Mouse (Mus musculus): Measurements from ENCODE around the gene Bhlhe23. TPM values are rescaled to one million over a fixed set of nuclear protein-coding genes. Genes with fewer than 3 reads are reported as not detected.

Gene Bhlhe23
- polyA plus RNA-seq, 1 experiment from 2014 or later = 1.1 TPM

DNA sequence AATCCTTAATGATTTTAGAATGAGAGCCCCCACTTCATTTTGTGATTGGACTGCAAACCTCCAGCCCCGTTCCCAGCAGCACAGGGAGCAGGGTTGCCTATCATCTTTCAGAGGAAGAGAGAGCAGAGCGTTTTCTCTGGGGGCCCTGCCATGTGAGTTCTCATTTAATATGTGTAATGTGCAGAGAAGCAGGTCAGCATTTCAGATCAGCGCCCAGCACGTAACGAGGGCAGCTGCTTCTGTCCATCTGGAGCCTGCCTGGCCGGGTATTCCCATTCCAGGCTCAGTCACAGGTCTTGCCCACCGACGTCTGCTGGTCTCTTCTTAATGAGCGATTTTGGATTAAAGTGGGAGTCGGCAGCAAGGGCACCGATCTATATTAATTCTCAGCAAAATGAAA is 11.7 kb downstream of the Bhlhe23 start:
- Histone ChIP-seq H3K27me3 (0 out of 2 replicates have a peak, but pooled peaks cover 3% of the 10 kb centered on the region), H3K9me3 (no peaks in the 10 kb centered on the region), H3K4me2 (replicated peaks) (no peak overlapping the region), H3K36me3 (no peaks in the 10 kb centered on the region), H3K27ac (replicated peaks) (no peak overlapping the region), H3K9ac (replicated peaks) (no peak overlapping the region), H3K4me3 (no peak overlapping the region), H3K4me1 (no peaks in the 10 kb centered on the region)
- no peak for ATAC-seq (replicated peaks)
- WGBS = 61% methylated on average over 11 of the region's 11 CpGs

DNA sequence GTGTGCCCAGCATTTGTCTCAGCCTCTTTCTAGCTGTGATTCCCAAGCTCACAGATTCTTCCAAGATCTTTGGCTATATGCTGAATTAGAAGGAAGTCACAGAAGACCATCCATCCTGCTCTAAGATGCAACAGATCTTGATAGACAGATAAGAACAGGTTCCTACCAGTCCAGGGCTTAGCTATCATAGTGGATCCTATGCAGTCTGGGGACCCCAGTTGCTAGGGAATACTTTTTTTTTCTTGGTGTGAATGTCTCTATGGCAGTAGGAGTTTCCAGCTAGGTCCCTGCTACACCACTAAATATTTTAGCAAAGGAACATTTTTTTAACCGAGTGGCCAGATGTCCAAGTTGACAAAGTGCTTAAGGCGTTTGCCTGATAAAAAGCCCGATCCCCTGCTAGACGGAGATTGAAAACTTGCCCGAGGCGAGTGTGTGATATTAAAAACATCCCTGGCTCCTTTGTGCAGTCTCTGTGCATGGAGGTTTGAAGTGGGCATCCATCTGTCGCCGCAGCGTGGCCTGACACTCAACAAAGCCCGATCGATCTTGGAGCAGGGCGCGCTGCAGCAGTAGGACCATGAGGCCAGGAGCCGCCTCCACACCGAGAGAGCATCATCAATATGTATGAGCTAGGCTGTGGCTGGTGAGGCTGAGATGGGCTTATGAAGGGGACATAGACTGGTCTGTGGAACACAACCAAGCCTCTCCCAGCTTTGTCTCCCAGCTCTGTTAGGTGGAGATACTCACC is 18.0 kb downstream of the Bhlhe23 start:
- H3K27me3 ChIP-seq = 0 out of 2 replicates have a peak, but pooled peaks cover 3% of the 10 kb centered on the region
- H3K4me1 ChIP-seq = peaks cover 10% of the 10 kb centered on the region; the same call in 1 of the 2 replicates
- no peaks in the 10 kb centered on the region for H3K9me3 ChIP-seq
- 37% methylated on average over 15 of the region's 15 CpGs for WGBS
- H3K27ac ChIP-seq (replicated peaks) = peak overlapping the region; percentile 25; the same call in 1 of the 2 replicates
- peak; percentile 41; the same call in 1 of the 2 replicates for ATAC-seq (replicated peaks)
- H3K4me2 ChIP-seq (replicated peaks) = no peak overlapping the region
- H3K4me3 ChIP-seq = no peak overlapping the region
- no peaks in the 10 kb centered on the region for H3K36me3 ChIP-seq
- H3K9ac ChIP-seq (replicated peaks) = no peak overlapping the region

DNA sequence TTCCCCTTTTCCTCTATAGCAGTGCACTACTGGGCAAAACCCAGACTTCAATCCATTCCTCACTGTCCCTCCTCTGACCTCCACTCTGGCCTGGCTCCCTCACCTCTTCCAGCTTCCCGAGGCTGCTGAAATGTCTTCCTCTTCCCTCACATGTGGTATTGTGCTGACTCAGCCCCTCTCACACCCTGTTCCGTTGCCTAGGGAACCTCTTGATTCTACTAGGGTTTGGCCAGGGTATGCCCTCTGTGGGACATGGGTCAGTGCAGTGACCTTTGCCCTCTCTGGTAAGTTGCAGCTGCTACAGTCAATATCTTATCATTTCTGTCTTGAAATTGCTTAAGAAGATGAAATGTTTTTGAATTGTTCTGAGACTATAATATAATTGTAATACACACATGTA is 19.9 kb downstream of the Bhlhe23 start:
- no peak overlapping the region for H3K27ac ChIP-seq (replicated peaks)
- H3K9ac ChIP-seq (replicated peaks) = no peak overlapping the region
- H3K9me3 ChIP-seq = no peaks in the 10 kb centered on the region
- WGBS = 52% methylated on average over 2 of the region's 2 CpGs
- no peaks in the 10 kb centered on the region for H3K27me3 ChIP-seq
- no peak overlapping the region for H3K4me2 ChIP-seq (replicated peaks)
- H3K36me3 ChIP-seq = no peaks in the 10 kb centered on the region
- no peak for ATAC-seq (replicated peaks)
- H3K4me3 ChIP-seq = no peak overlapping the region
- peaks cover 10% of the 10 kb centered on the region; the same call in 1 of the 2 replicates for H3K4me1 ChIP-seq

DNA sequence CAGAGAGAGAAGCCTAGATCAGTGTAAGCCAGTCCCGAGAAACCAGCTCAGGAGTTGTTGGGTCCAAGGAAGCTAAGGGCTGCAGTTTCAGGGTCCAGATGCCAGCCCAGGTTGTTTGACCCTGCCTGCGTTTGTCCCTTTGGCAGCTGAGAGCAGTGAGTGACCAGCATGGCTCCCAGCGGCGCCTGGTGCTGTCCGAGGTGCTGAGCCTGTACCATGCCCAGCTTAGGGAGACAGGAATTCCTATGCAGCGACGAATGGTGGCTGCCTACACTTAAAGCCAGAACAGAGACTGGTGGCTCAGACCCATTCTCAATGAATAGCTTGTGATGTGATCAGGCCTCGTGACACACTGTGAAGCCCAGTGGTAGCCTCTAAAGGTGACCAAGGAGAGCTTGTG is 20.8 kb downstream of the Bhlhe23 start:
- WGBS = 5% methylated on average over 8 of the region's 8 CpGs
- ATAC-seq (replicated peaks) = no peak
- Histone ChIP-seq H3K4me1 (peaks cover 10% of the 10 kb centered on the region; the same call in 1 of the 2 replicates), H3K9me3 (no peaks in the 10 kb centered on the region), H3K27ac (replicated peaks) (no peak overlapping the region), H3K9ac (replicated peaks) (no peak overlapping the region), H3K4me3 (no peak overlapping the region), H3K4me2 (replicated peaks) (no peak overlapping the region), H3K27me3 (no peaks in the 10 kb centered on the region), H3K36me3 (no peaks in the 10 kb centered on the region)

GRCm38 (mm10) chr2:180754976-180755688 is 21.6 kb downstream of the Bhlhe23 start:
- H3K4me1 ChIP-seq = peaks cover 10% of the 10 kb centered on the region; the same call in 1 of the 2 replicates
- 49% methylated on average over 5 of the region's 5 CpGs for whole genome bisulfite sequencing
- ATAC-seq (replicated peaks) = no peak
- H3K27me3 ChIP-seq = no peaks in the 10 kb centered on the region
- no peak overlapping the region for H3K27ac ChIP-seq (replicated peaks)
- H3K4me3 ChIP-seq = no peak overlapping the region
- no peak overlapping the region for H3K4me2 ChIP-seq (replicated peaks)
- no peaks in the 10 kb centered on the region for H3K9me3 ChIP-seq
- H3K9ac ChIP-seq (replicated peaks) = no peak overlapping the region
- no peaks in the 10 kb centered on the region for H3K36me3 ChIP-seq

DNA sequence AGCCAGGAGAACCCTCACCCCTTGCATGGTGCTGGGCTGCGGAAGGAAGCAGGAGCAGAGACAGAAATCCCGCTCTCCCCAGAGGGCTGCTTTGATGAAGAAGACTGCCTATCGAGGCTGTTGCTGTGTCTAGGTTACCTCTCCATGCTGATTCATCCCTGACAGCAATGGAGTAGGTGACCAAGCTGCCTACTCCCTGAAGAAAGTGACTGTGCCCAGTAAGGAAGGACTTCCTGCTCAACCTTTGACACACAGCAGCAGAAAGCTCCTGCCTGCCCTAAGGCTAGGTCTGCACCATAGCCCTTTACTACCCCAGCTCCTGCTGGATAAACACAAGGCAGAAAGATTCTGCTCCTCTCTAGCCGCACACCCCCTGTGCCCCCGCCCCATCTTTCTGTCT is 27.8 kb downstream of the Bhlhe23 start:
- Histone ChIP-seq H3K9ac (replicated peaks) (no peak overlapping the region), H3K27ac (replicated peaks) (no peak overlapping the region), H3K27me3 (peaks cover 3% of the 10 kb centered on the region; the same call in 1 of the 2 replicates), H3K36me3 (no peaks in the 10 kb centered on the region), H3K9me3 (no peaks in the 10 kb centered on the region), H3K4me3 (no peak overlapping the region), H3K4me2 (replicated peaks) (no peak overlapping the region), H3K4me1 (peaks cover 7% of the 10 kb centered on the region)
- WGBS = 65% methylated on average over 5 of the region's 5 CpGs
- ATAC-seq (replicated peaks) = no peak

DNA sequence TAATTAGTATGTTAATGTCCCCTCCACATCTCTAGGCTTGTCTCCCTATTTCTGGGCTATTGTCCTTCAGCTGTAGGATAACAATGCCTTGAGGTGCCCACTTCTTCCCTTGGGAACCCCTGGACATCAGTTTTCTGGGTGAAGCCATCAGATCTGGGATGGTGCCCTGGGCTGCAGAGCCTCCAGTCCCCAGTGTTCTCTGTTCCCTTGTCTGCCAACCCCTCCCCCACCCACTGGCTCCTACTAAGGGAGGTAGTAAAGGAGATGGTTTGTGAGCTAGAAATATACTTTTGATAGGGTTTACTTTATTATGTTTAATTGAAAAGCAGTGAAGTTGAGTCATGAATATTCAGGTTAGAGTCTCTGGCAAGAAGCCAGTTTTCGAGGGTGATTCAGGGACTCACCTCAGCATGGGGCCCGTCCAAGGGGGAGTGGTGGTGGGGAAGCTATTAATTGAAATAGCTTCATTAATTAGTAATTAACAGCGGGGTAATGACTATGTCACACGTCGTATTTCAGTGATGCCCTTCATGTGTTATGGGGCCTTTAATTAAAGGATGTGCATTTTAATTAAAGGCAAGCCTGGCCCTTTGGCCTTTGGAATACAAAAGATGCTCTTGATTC is 30.0 kb downstream of the Bhlhe23 start:
- Histone ChIP-seq H3K4me1 (peaks cover 7% of the 10 kb centered on the region), H3K27ac (replicated peaks) (no peak overlapping the region), H3K4me3 (no peak overlapping the region), H3K4me2 (replicated peaks) (no peak overlapping the region), H3K9ac (replicated peaks) (no peak overlapping the region), H3K9me3 (no peaks in the 10 kb centered on the region), H3K36me3 (no peaks in the 10 kb centered on the region), H3K27me3 (peaks cover 3% of the 10 kb centered on the region; the same call in 1 of the 2 replicates)
- 10% methylated on average over 5 of the region's 5 CpGs for WGBS
- ATAC-seq (replicated peaks) = no peak

DNA sequence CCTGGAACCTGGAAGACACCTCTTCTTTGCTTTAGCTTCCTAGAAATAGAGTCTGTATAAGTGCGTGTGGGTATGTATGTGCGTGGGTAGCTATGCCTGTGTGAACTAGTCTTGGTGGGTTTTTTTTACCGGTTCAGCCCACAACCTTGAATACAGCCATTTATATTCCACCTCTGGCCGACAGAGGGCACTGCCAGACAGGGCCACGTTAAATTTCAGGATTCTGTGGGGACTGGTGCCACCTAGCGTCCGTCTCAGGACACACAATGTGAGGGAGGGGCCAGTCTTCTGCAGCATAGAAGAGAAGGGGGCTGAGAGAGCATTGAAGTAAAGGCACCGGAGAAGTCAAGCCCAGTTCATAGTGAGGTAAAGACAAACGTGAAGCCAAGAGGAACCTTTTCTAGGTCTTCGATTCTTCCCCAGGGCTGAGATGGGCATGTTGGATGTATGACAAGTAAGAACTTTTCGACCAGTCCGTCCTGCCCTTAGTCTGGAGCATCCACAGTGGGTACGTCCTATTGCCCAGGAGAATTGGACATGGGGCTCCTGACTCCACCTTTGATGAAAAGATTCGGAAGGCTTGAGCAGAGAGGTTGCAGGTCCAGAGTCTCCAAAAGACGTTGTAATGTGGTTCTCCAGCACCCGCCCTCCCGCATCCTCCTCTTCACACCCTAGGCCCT is 31.3 kb downstream of the Bhlhe23 start:
- ATAC-seq (replicated peaks) = peak; percentile 80
- Histone ChIP-seq H3K4me1 (peaks cover 7% of the 10 kb centered on the region), H3K9ac (replicated peaks) (no peak overlapping the region), H3K9me3 (no peaks in the 10 kb centered on the region), H3K4me2 (replicated peaks) (no peak overlapping the region), H3K36me3 (no peaks in the 10 kb centered on the region), H3K27ac (replicated peaks) (no peak overlapping the region), H3K4me3 (no peak overlapping the region), H3K27me3 (peaks cover 3% of the 10 kb centered on the region; the same call in 1 of the 2 replicates)
- WGBS = 34% methylated on average over 17 of the region's 17 CpGs

GRCm38 (mm10) chr2:180743321-180743720 is 33.4 kb downstream of the Bhlhe23 start:
- no peak overlapping the region for H3K4me3 ChIP-seq
- WGBS = 94% methylated on average over 2 of the region's 2 CpGs
- H3K36me3 ChIP-seq = no peaks in the 10 kb centered on the region
- ATAC-seq (replicated peaks) = no peak
- H3K27ac ChIP-seq (replicated peaks) = no peak overlapping the region
- no peaks in the 10 kb centered on the region for H3K27me3 ChIP-seq
- H3K9ac ChIP-seq (replicated peaks) = no peak overlapping the region
- peaks cover 7% of the 10 kb centered on the region for H3K4me1 ChIP-seq
- H3K9me3 ChIP-seq = no peaks in the 10 kb centered on the region
- H3K4me2 ChIP-seq (replicated peaks) = no peak overlapping the region

GRCm38 (mm10) chr2:180742820-180743219 is 33.9 kb downstream of the Bhlhe23 start:
- no peaks in the 10 kb centered on the region for H3K9me3 ChIP-seq
- H3K27me3 ChIP-seq = no peaks in the 10 kb centered on the region
- no peak overlapping the region for H3K4me3 ChIP-seq
- no peaks in the 10 kb centered on the region for H3K36me3 ChIP-seq
- 86% methylated on average over 6 of the region's 6 CpGs for WGBS
- peaks cover 7% of the 10 kb centered on the region for H3K4me1 ChIP-seq
- H3K9ac ChIP-seq (replicated peaks) = no peak overlapping the region
- ATAC-seq (replicated peaks) = no peak
- no peak overlapping the region for H3K4me2 ChIP-seq (replicated peaks)
- no peak overlapping the region for H3K27ac ChIP-seq (replicated peaks)

DNA sequence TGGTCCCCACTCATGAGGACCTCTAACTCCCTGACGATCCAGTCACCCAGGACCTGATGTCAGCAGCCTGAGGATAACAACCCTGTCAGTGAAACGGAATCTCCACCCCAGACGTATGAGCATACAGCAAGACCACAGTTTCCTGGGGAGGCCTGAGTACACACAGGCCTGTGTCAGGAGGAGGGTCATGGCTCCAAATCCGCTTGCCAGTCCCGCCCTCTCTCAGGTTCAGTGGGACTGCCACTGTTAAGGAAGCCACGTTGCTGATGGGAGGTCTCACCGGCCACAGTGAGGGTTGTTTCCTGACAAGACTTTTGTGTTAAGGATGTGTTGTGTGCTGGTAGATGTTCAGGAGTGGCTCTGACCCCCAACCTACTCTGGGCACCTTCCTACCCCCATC is 35.3 kb downstream of the Bhlhe23 start:
- H3K9me3 ChIP-seq = no peaks in the 10 kb centered on the region
- H3K27ac ChIP-seq (replicated peaks) = no peak overlapping the region
- H3K4me3 ChIP-seq = no peak overlapping the region
- H3K9ac ChIP-seq (replicated peaks) = no peak overlapping the region
- H3K36me3 ChIP-seq = no peaks in the 10 kb centered on the region
- ATAC-seq (replicated peaks) = no peak
- 82% methylated on average over 7 of the region's 7 CpGs for WGBS
- no peaks in the 10 kb centered on the region for H3K4me1 ChIP-seq
- no peaks in the 10 kb centered on the region for H3K27me3 ChIP-seq
- no peak overlapping the region for H3K4me2 ChIP-seq (replicated peaks)

- ATAC-seq (replicated peaks) = no peak
- 26% methylated on average over 3 of the region's 3 CpGs for WGBS
Measured at GRCm38 (mm10) chr2:180740349-180740748, 36.4 kb downstream of the Bhlhe23 start.

More at GRCm38 (mm10) chr2:180740349-180740748, 36.4 kb downstream of the Bhlhe23 start:
- H3K9ac ChIP-seq (replicated peaks) = no peak overlapping the region
- no peak overlapping the region for H3K27ac ChIP-seq (replicated peaks)
- no peak overlapping the region for H3K4me2 ChIP-seq (replicated peaks)
- H3K4me3 ChIP-seq = no peak overlapping the region
- no peaks in the 10 kb centered on the region for H3K4me1 ChIP-seq
- H3K27me3 ChIP-seq = no peaks in the 10 kb centered on the region
- H3K36me3 ChIP-seq = no peaks in the 10 kb centered on the region
- no peaks in the 10 kb centered on the region for H3K9me3 ChIP-seq
